Mouse (Mus musculus) neural tube, embryonic 11.5 days (tissue): ENCODE results near the gene Cga. TPM values are rescaled to one million over a fixed set of nuclear protein-coding genes. Genes with fewer than 3 reads are reported as not detected.

Experiments
- ATAC-seq: fragments of 200-750 bp; cut with Nextera tagmentation; 2 replicates; pipeline ENCODE4 v1.8.0; 2017; ENCODE audit warnings: moderate number of reproducible peaks, mild to moderate bottlenecking, moderate TSS enrichment, moderate library complexity; ENCODE audit not compliant: insufficient read depth, low FRiP score, low TSS enrichment
- DNase-seq: peaks from one replicate; pipeline ENCODE4 v3.0.0-alpha.2; 2015; ENCODE audit warnings: low spot score
- H3K27ac ChIP-seq: fragments of 300-500 bp; sonication (generic); 2 replicates; pipeline ENCODE4 v1.5.1; 2014; ENCODE audit warnings: low read depth, mild to moderate bottlenecking, low read length
- H3K27me3 ChIP-seq: fragments of 300-500 bp; sonication (generic); 2 replicates; pipeline ENCODE4 v1.6.1; 2014; ENCODE audit warnings: mild to moderate bottlenecking, low read length, mixed read lengths; ENCODE audit not compliant: control insufficient read depth, insufficient read depth
- H3K36me3 ChIP-seq: fragments of 300-500 bp; sonication (generic); 2 replicates; pipeline ENCODE4 v1.6.1; 2014; ENCODE audit warnings: mild to moderate bottlenecking, low read length, moderate library complexity, mixed read lengths; ENCODE audit not compliant: control insufficient read depth, insufficient read depth
- H3K4me1 ChIP-seq: fragments of 300-500 bp; sonication (generic); 2 replicates; pipeline ENCODE4 v1.6.1; 2014; ENCODE audit warnings: low read length, mixed read lengths; ENCODE audit not compliant: control insufficient read depth, insufficient read depth
- H3K4me2 ChIP-seq: fragments of 300-500 bp; sonication (generic); 2 replicates; pipeline ENCODE4 v1.6.1; 2014; ENCODE audit warnings: low read depth, mild to moderate bottlenecking, moderate library complexity
- H3K4me3 ChIP-seq: fragments of 300-500 bp; sonication (generic); 2 replicates; pipeline ENCODE4 v1.5.1; 2014; ENCODE audit warnings: low read depth, low read length
- H3K9ac ChIP-seq: fragments of 300-500 bp; sonication (generic); 2 replicates; pipeline ENCODE4 v1.6.1; 2014; ENCODE audit warnings: mild to moderate bottlenecking, low read length
- H3K9me3 ChIP-seq: fragments of 300-500 bp; sonication (generic); 2 replicates; pipeline ENCODE4 v1.6.1; 2016; ENCODE audit warnings: low read length; ENCODE audit not compliant: control insufficient read depth
- WGBS: fragments of 180-500 bp; shearing (Covaris S2); extraction: QIAGEN DNeasy Blood & Tissue Kit; methylation state at CpG from one replicate; pipeline ENCODE4 v1.1.7; 2014; 5-methylcytosine and 5-hydroxymethylcytosine counted together
- polyA plus RNA-seq: library from polyadenylated mRNA; unstranded; fragments of >200 nt; fragmentation: Nextera tagmentation; extraction: Ambion mirVana; gene quantifications from 2 replicates; pipeline ENCODE4 v1.2.1, GENCODE M21; 2014

Cga gene
- not detected in 2 replicates for polyA plus RNA-seq

- Histone ChIP-seq H3K4me1 (no peaks in the 10 kb centered on the region), H3K27me3 (no peaks in the 10 kb centered on the region), H3K27ac (no peak within 1 kb of the TSS), H3K36me3 (no peaks in the 10 kb centered on the region), H3K4me2 (no peak within 1 kb of the TSS), H3K9ac (no peak within 1 kb of the TSS), H3K9me3 (no peaks in the 10 kb centered on the region), H3K4me3 (no peak within 1 kb of the TSS)
- ATAC-seq = no peak
- DNase-seq = no peak
- WGBS = 90% methylated on average over 1 of the region's 1 CpGs
These were observed at the start of gene Cga for GRCm38 (mm10) chr4:34893479-34893878. TSS of gene Cga (plus strand) at chr4:34893779.

DNA sequence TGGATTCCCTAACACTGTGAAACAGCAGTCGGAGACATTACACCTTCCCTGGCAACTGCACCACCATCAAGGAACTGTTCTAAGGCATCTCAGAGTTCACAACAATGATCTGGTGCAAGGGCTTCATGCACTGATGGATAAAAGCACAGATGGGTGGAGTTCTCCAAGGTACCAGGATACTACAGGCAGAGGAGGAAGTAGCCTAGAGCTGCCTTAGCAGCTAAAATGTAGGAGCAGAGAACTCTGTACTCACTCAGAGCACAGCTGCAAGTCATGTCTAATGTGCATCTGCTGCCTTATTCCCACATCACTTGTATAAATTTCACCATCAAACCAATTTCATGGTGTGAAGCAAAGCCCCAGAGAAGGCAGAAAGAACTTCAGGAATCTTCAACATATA lies 49.7 kb upstream of the Cga start:
- Histone ChIP-seq H3K4me1 (no peaks in the 10 kb centered on the region), H3K9me3 (no peaks in the 10 kb centered on the region), H3K4me2 (no peak overlapping the region), H3K27ac (no peak overlapping the region), H3K9ac (no peak overlapping the region), H3K4me3 (no peak overlapping the region), H3K27me3 (no peaks in the 10 kb centered on the region), H3K36me3 (peaks cover 2% of the 10 kb centered on the region)
- no peak for DNase-seq
- no peak for ATAC-seq
- 97% methylated on average over 1 of the region's 1 CpGs for WGBS

- 92% methylated on average over 6 of the region's 6 CpGs for WGBS
- Histone ChIP-seq H3K27ac (no peak overlapping the region), H3K4me1 (no peaks in the 10 kb centered on the region), H3K36me3 (peaks cover 4% of the 10 kb centered on the region), H3K27me3 (no peaks in the 10 kb centered on the region), H3K4me3 (no peak overlapping the region), H3K9ac (no peak overlapping the region), H3K9me3 (no peaks in the 10 kb centered on the region), H3K4me2 (no peak overlapping the region)
- DNase-seq = no peak
- no peak for ATAC-seq
These were observed 45.8 kb upstream of the Cga start for GRCm38 (mm10) chr4:34847679-34848309.

GRCm38 (mm10) chr4:34850156-34850555 lies 43.4 kb upstream of the Cga start:
- Histone ChIP-seq H3K4me1 (no peaks in the 10 kb centered on the region), H3K4me2 (no peak overlapping the region), H3K4me3 (no peak overlapping the region), H3K36me3 (peaks cover 4% of the 10 kb centered on the region), H3K27ac (no peak overlapping the region), H3K9me3 (no peaks in the 10 kb centered on the region), H3K27me3 (no peaks in the 10 kb centered on the region), H3K9ac (no peak overlapping the region)
- no peak for DNase-seq
- no peak for ATAC-seq
- WGBS = 93% methylated on average over 2 of the region's 2 CpGs

DNA sequence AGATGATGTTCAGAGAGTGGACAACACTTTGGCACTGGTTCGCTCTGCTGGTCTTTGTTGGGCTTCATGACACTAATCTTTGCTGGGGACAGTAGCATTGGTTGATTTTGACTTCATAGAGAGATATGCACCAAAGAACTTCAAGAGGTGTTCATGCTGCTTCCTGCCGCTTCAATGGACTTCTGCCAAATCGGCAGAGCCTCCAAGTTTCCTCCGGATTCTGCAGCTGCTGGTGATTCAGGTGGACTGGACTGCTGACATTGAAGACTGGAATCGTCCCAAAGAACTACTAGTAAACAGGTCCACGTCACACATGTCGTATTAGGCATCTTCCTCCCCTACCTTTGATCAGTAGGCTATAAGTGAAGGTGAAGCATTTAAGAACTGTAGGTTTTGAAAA lies 41.5 kb upstream of the Cga start:
- Histone ChIP-seq H3K9me3 (no peaks in the 10 kb centered on the region), H3K4me3 (no peak overlapping the region), H3K4me2 (no peak overlapping the region), H3K27ac (no peak overlapping the region), H3K27me3 (no peaks in the 10 kb centered on the region), H3K9ac (no peak overlapping the region), H3K4me1 (no peaks in the 10 kb centered on the region), H3K36me3 (peaks cover 4% of the 10 kb centered on the region)
- no peak for DNase-seq
- no peak for ATAC-seq
- 96% methylated on average over 7 of the region's 7 CpGs for WGBS

- 14% methylated on average over 1 of the region's 1 CpGs for WGBS
- no peaks in the 10 kb centered on the region for H3K9me3 ChIP-seq
These were observed 37.6 kb upstream of the Cga start for GRCm38 (mm10) chr4:34855966-34856365.

GRCm38 (mm10) chr4:34858903-34859302 lies 34.7 kb upstream of the Cga start:
- H3K4me3 ChIP-seq = no peak overlapping the region
- ATAC-seq = no peak
- no peaks in the 10 kb centered on the region for H3K4me1 ChIP-seq
- H3K27me3 ChIP-seq = no peaks in the 10 kb centered on the region
- H3K9me3 ChIP-seq = no peaks in the 10 kb centered on the region
- no peak overlapping the region for H3K27ac ChIP-seq
- no peaks in the 10 kb centered on the region for H3K36me3 ChIP-seq
- no peak overlapping the region for H3K9ac ChIP-seq
- DNase-seq = no peak
- WGBS = 98% methylated on average over 3 of the region's 3 CpGs
- H3K4me2 ChIP-seq = no peak overlapping the region

More at GRCm38 (mm10) chr4:34855966-34856365, 37.6 kb upstream of the Cga start:
- peaks cover 3% of the 10 kb centered on the region; the same call in 1 of the 2 replicates for H3K36me3 ChIP-seq
- no peak overlapping the region for H3K4me2 ChIP-seq
- ATAC-seq (no peak), DNase-seq (no peak)
- no peaks in the 10 kb centered on the region for H3K27me3 ChIP-seq
- H3K4me3 ChIP-seq = no peak overlapping the region
- H3K27ac ChIP-seq = no peak overlapping the region
- H3K9ac ChIP-seq = no peak overlapping the region
- no peaks in the 10 kb centered on the region for H3K4me1 ChIP-seq

GRCm38 (mm10) chr4:34859416-34859815 lies 34.2 kb upstream of the Cga start:
- no peak overlapping the region for H3K9ac ChIP-seq
- no peaks in the 10 kb centered on the region for H3K27me3 ChIP-seq
- H3K4me2 ChIP-seq = no peak overlapping the region
- H3K4me1 ChIP-seq = no peaks in the 10 kb centered on the region
- H3K27ac ChIP-seq = no peak overlapping the region
- H3K4me3 ChIP-seq = no peak overlapping the region
- H3K9me3 ChIP-seq = no peaks in the 10 kb centered on the region
- ATAC-seq (no peak), DNase-seq (no peak)
- 94% methylated on average over 3 of the region's 3 CpGs for WGBS
- H3K36me3 ChIP-seq = no peaks in the 10 kb centered on the region

GRCm38 (mm10) chr4:34861438-34861837 lies 32.1 kb upstream of the Cga start:
- no peaks in the 10 kb centered on the region for H3K9me3 ChIP-seq

More at GRCm38 (mm10) chr4:34861438-34861837, 32.1 kb upstream of the Cga start:
- no peak for ATAC-seq
- Histone ChIP-seq H3K4me3 (no peak overlapping the region), H3K4me1 (no peaks in the 10 kb centered on the region), H3K9ac (no peak overlapping the region), H3K27ac (no peak overlapping the region), H3K27me3 (no peaks in the 10 kb centered on the region), H3K4me2 (no peak overlapping the region), H3K36me3 (no peaks in the 10 kb centered on the region)
- no peak for DNase-seq
- WGBS = 88% methylated on average over 3 of the region's 3 CpGs
